Comparison of ENCODE assay signal across 10 mouse cellular contexts in the genomic region with DNA sequence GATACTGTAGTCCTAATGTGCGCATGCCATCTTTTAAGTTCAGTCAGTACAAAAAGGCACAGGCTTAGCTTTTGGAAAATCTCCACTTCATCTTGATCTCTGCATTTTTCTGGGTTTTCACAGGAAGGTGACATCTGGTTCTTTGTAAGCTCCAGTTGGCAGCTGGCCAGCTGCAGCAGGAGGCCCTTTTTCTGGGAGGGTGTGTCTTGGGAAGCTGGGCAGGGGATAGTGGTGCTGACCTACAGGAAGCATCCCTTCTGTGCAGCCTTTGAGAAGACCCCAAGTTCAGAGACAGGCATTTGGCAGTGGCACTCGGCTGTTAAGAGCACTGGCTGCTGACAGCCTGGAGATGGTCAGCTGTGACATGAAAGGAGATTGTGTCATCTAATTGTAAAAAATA. TPM values are rescaled to one million over a fixed set of nuclear protein-coding genes. Genes with fewer than 3 reads are reported as not detected.
DNase-seq lines count a peak whose midpoint lies in the region; ATAC-seq lines count a peak whose summit lies in the region.
"Had no signal": no experiment of that assay in that cellular context is flagged by ENCODE, and none has a peak within 500 bp of the region (broad histone marks: within the 10 kb centered on the region; RNA-seq: fewer than 3 reads in every experiment).

No protein-coding gene starts in this region.

- ATAC-seq in embryonic facial prominence, embryonic 11.5 days (replicated peaks; ENCODE audit: insufficient number of reproducible peaks, low FRiP score, low TSS enrichment, low read depth): no peak

- H3K4me1 ChIP-seq in embryonic facial prominence, embryonic 11.5 days (ENCODE audit: control insufficient read depth, insufficient read depth, low read length): no peaks in the 10 kb centered on the region; the same call in none of the 2 replicates

- peak; percentile 68 to 71 for DNase-seq in cerebellum, postnatal 10 days
- no peak for DNase-seq in cerebellum, adult 8-10 months
- peak; percentile 66 for DNase-seq in left cerebral cortex, postnatal 4 days
- DNase-seq in left cerebral cortex, adult 8-10 months (ENCODE audit: low spot score in 2 of 2): no peak
- peak; percentile 72 for DNase-seq in embryonic facial prominence, embryonic 11.5 days (ENCODE audit: low spot score)
- DNase-seq in mesoderm, embryonic 11.5 days (ENCODE audit: low read depth, low spot score): peak; percentile 73
- DNase-seq in layer of hippocampus, postnatal 14 days (ENCODE audit: low spot score in 2 of 2): no peak
- DNase-seq in left cerebral cortex, postnatal 25 days (ENCODE audit: low spot score in 2 of 2): no peak

- no peak overlapping the region for H3K4me3 ChIP-seq in embryonic facial prominence, embryonic 11.5 days (ENCODE audit: low read depth, low read length)
- H3K4me3 ChIP-seq: liver, embryonic 15.5 days had no signal

- no peaks in the 10 kb centered on the region for H3K27me3 ChIP-seq in embryonic facial prominence, embryonic 11.5 days (ENCODE audit: control insufficient read depth, insufficient read depth, low read length)

- no peak overlapping the region for H3K4me2 ChIP-seq in embryonic facial prominence, embryonic 11.5 days (ENCODE audit: low read depth, low read length)
- H3K4me2 ChIP-seq: liver, embryonic 15.5 days had no signal

- no peak overlapping the region for H3K9ac ChIP-seq in embryonic facial prominence, embryonic 11.5 days (replicated peaks; ENCODE audit: low read length)
- H3K9ac ChIP-seq: liver, embryonic 15.5 days had no signal

- H3K36me3 ChIP-seq in embryonic facial prominence, embryonic 11.5 days (replicated peaks; ENCODE audit: control insufficient read depth, insufficient read depth, low read depth, low read length): no peaks in the 10 kb centered on the region

- intact Hi-C loops in left cerebral cortex, postnatal 4 days (cut with DNase I): no loop called here
- intact Hi-C loops in left cerebral cortex, postnatal 25 days (cut with DNase I): no loop called here

- no peaks in the 10 kb centered on the region for H3K9me3 ChIP-seq in embryonic facial prominence, embryonic 11.5 days (replicated peaks; ENCODE audit: control insufficient read depth, low read length)
- H3K9me3 ChIP-seq: liver, embryonic 15.5 days had no signal

- WGBS in embryonic facial prominence, embryonic 11.5 days: 57% methylated on average over 2 of the region's 2 CpGs

- H3K27ac ChIP-seq in embryonic facial prominence, embryonic 11.5 days (replicated peaks; ENCODE audit: low read depth, low read length): no peak overlapping the region
- H3K27ac ChIP-seq: liver, embryonic 15.5 days had no signal

RNA-seq across cellular contexts. Expression of gene Pcx, which starts 5.5 kb away (rescaled TPM):
- total RNA-seq in left cerebral cortex, postnatal 4 days (2021): 10 to 100 TPM; 42.6 to 44.2 TPM
- 10 to 100 TPM; 75.7 to 85.2 (median 81.3) TPM for total RNA-seq in left cerebral cortex, adult 8-10 months (2022)
- 15.4 and 19.2 TPM in 2 replicates for polyA plus RNA-seq in embryonic facial prominence, embryonic 11.5 days (2014; fragmentation: Nextera tagmentation; extraction: Ambion mirVana)
- 10 to 100 TPM; 56.6 to 63.9 TPM for total RNA-seq in layer of hippocampus, postnatal 14 days (2021)
- total RNA-seq in left cerebral cortex, postnatal 25 days (2021): 10 to 100 TPM; 56.9 to 66.3 TPM

RNA-seq across cellular contexts. Expression of gene 2010003K11Rik, which starts 17.4 kb away (rescaled TPM):
- not detected for total RNA-seq in left cerebral cortex, postnatal 4 days (2021)
- total RNA-seq in left cerebral cortex, adult 8-10 months (2022): not detected
- polyA plus RNA-seq in embryonic facial prominence, embryonic 11.5 days (2014; fragmentation: Nextera tagmentation; extraction: Ambion mirVana): not detected in 2 replicates
- total RNA-seq in layer of hippocampus, postnatal 14 days (2021): not detected
- total RNA-seq in left cerebral cortex, postnatal 25 days (2021): not detected
- total RNA-seq: neutrophil, adult 5-6 weeks had no signal

RNA-seq across cellular contexts. Expression of gene Syt12, which starts 38.5 kb away (rescaled TPM):
- 1 to 10 TPM; 4.4 to 5.3 TPM for total RNA-seq in left cerebral cortex, postnatal 4 days (2021)
- 10 to 100 TPM; 37.0 to 40.8 (median 38.8) TPM for total RNA-seq in left cerebral cortex, adult 8-10 months (2022)
- polyA plus RNA-seq in embryonic facial prominence, embryonic 11.5 days (2014; fragmentation: Nextera tagmentation; extraction: Ambion mirVana): 1.2 and 1.9 TPM in 2 replicates
- total RNA-seq in layer of hippocampus, postnatal 14 days (2021): 10 to 100 TPM; 34.7 to 37.7 TPM
- 10 to 100 TPM; 38.2 to 43.4 TPM for total RNA-seq in left cerebral cortex, postnatal 25 days (2021)
- total RNA-seq: neutrophil, adult 5-6 weeks had no signal

Comparison
In these comparisons a context has a peak if more than half of its experiments do, and no peak if none do; other contexts are left out.
1. DNase-seq: peak in cerebellum, postnatal 10 days (2 of 2), left cerebral cortex, postnatal 4 days (single experiment), embryonic facial prominence, embryonic 11.5 days (single experiment) and mesoderm, embryonic 11.5 days (single experiment); none in cerebellum, adult 8-10 months (single experiment), left cerebral cortex, adult 8-10 months (0 of 2), layer of hippocampus, postnatal 14 days (0 of 2) and left cerebral cortex, postnatal 25 days (0 of 2).
2. RNA of gene Syt12, which starts 38.5 kb away (total RNA-seq): 38.2 to 43.4 TPM in left cerebral cortex, postnatal 25 days, 37.0 to 40.8 TPM in left cerebral cortex, adult 8-10 months and 34.7 to 37.7 TPM in layer of hippocampus, postnatal 14 days; 4.4 to 5.3 TPM in left cerebral cortex, postnatal 4 days; every median in the first group is over 4 times any median in the second.